Mouse (Mus musculus) thymus, postnatal 14 days (tissue): Measurements from ENCODE around the gene Hexa.

Experiments
- DNase-seq: peaks from one replicate; pipeline ENCODE4 v3.0.0; 2021

Gene Hexa

DNA sequence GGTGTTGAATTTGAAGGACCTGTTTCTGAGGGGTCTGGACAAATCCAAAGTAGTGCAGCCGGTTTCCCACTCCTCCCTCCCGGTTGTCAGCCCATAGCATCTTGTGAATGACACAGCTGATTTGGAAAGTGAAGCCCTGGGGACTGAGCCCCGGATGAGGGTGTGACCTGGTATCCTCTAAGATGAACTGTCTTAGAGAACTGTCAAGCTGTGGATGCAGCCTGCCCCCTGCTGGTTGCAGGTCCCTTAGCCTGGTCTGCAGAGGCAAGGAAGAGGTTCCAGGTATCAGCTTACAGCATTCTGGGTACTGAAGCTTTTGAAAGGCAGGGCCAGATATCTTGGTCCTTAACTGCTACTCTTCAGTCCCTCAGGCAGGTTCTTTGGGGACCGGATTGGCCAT, 26.3 kb downstream of the Hexa start:
- peak; percentile 85 for DNase-seq

- DNase-seq = peak; percentile 63
Measured at GRCm38 (mm10) chr9:59567111-59567510, 27.8 kb downstream of the Hexa start.

DNA sequence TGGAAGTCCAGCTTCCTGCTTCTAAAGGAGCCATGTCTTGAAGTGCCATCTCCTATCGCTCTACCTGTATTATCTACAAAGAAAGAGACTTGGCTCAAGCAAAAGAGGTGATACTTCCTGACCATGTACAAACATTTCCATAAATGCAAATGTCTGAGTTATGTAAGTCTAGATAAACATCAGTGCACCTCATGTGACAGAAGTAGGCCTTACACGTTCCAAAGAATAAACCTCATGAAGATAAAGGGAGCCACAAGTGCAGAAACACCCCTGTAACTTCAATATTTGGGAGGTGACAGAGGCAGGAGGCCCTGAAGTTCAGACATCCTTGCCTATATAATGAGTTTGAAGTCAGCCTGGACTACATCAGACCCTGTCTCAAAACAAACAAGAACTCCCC, 32.5 kb downstream of the Hexa start:
- no peak for DNase-seq

DNA sequence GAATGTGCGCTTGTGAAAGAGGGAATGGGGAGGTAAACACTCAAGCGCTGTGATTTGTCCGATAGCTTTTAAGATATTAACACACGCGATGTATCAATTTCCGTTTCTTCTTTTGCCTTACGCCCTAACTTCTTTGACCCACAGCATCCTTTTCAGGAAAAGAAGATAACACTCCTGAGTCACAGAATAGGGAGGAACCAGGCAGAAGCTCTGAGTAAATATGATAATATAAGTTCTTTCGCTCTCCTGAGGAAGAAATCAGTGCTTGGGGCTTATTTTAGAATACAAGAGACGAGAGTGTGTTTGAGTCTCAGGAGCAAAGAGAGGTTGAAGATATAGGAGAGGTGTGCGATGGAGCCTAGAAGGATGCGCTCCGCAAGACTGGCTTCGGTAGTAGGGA, 38.1 kb downstream of the Hexa start:
- DNase-seq = no peak

GRCm38 (mm10) chr9:59577844-59578504, 38.6 kb downstream of the Hexa start, which contains the start of gene Celf6:
Celf6 (plus strand) TSS chr9:59577917.
- DNase-seq = peak; percentile 93

DNA sequence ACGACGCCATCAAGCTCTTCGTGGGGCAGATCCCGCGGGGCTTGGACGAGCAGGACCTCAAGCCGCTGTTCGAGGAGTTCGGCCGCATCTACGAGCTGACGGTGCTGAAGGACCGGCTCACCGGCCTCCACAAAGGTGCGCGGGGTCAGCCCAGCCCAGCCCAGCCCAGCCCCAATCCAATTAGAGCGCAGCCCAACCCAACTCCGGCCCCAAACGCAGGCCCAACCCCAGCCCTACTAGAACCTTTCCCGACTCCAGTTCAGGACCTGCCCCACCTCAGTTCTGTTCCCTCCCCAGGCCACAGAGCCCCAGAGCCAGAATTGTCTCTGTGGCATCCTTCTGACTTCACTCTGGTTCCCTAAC, 39.1 kb downstream of the Hexa start:
- no peak for DNase-seq

GRCm38 (mm10) chr9:59584871-59585308, 45.5 kb downstream of the Hexa start:
- peak; percentile 75 for DNase-seq

DNA sequence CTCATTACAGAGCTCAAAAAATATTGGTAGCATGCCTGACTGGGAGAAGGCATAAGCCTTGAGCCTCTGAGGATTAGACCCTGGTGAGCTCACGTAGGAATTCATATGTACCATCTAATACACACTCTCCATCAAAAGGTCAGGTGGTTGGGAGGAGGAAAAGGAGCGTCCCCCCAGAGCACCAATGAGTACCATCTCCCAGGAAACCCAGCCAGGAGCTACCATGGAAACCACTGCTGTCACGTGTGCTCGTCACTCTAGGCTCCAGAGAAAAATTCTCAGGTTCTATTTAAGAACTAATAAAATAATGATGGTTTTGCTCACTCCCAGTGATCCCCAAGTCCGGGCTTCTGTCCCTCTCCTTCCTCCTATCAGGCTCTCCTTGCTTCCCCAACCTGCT, 48.9 kb downstream of the Hexa start:
- no peak for DNase-seq

DNA sequence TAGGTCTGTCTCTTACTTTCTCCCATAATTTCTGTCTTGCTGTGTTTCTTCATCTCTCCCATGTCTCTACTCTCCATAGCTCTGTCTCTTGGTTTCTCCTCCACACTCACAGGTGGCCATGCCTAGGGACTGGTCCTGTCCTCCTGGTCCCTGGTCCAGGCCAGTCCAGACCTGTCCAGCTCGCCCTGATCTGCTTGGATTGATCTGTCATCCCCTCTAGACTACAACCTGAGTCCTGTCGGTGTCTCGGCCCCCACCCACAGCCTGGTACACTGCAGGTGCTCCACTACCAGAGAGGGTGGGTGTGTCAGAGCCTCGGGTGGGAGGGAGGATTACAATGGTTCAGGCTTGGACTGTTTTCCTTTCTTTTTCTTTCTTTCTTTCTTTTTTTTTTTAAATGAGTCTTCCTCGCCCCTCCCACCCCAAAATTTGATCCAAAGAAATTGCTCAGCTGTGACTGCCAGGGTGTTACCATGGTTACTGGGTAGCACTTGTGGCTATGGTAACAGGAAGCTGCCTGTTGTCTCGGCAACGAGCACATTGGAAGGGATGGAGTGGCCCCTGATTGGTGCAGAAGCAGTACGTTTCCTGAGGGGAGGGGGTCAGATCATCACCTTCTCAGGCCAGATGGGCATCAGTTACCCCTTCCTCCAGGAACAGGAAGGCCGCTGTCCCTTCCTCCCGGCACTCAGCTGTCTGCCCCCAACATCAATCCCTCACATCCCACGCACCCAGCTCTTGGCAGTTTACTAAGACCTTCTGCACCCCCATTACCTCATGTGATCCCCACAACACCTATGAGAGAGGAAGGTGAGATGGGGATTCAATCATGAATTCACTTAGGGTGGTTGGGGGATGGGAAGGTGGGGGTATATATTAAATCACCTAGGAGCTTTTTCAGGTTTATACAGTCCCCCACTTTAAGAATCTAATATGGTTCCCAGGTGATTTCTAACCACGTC, 49.7 kb downstream of the Hexa start:
- DNase-seq = no peak

GRCm38 (mm10) chr9:59589703-59590439, 50.5 kb downstream of the Hexa start:
- no peak for DNase-seq

DNA sequence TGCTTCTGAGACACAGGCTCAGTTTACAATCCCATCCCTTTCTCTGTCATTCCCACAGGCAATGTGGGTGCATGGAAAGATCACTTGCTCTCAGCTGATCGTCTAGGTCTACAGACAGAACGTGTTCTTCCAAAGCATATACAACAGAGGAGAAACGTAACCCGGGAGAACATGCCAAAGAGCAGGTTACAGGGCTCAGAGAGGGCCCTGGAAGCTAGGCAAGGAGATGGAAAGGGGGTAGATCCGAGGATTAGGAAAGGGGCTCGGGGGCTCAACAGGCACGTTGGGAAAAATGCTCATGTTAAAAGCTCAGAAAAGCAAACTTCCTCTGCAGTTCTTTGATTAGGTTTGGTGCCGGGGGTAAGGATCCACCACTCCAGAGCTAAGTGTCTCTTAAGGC, 62.3 kb downstream of the Hexa start:
- DNase-seq = no peak

DNA sequence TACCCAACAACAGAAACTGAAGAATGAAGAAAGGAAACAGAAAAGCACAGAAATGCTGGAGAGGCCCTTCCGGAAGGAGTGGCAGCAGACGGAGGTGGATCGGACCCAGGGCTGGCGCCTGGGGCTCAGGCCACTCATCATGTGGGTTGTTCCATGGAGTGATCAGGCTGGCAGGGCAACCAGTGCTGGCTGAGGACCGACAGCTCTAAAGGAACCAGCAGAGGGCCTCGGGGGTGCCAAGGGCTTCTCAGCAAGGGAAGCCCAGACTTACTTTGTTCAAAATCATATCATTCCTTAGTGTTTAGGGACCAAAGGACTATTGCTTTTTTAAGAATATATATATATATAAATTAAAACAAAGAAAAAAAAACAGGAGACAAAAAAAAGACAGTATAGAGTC, 66.6 kb downstream of the Hexa start:
- no peak for DNase-seq

GRCm38 (mm10) chr9:59610950-59611349, 71.6 kb downstream of the Hexa start:
- DNase-seq = no peak
